Mouse (Mus musculus): Measurements from ENCODE around the gene Acsl1. TPM values are rescaled to one million over a fixed set of nuclear protein-coding genes. Genes with fewer than 3 reads are reported as not detected.

Gene Acsl1
- polyA plus RNA-seq (2017; shearing (Covaris generic)): 18.0 TPM

DNA sequence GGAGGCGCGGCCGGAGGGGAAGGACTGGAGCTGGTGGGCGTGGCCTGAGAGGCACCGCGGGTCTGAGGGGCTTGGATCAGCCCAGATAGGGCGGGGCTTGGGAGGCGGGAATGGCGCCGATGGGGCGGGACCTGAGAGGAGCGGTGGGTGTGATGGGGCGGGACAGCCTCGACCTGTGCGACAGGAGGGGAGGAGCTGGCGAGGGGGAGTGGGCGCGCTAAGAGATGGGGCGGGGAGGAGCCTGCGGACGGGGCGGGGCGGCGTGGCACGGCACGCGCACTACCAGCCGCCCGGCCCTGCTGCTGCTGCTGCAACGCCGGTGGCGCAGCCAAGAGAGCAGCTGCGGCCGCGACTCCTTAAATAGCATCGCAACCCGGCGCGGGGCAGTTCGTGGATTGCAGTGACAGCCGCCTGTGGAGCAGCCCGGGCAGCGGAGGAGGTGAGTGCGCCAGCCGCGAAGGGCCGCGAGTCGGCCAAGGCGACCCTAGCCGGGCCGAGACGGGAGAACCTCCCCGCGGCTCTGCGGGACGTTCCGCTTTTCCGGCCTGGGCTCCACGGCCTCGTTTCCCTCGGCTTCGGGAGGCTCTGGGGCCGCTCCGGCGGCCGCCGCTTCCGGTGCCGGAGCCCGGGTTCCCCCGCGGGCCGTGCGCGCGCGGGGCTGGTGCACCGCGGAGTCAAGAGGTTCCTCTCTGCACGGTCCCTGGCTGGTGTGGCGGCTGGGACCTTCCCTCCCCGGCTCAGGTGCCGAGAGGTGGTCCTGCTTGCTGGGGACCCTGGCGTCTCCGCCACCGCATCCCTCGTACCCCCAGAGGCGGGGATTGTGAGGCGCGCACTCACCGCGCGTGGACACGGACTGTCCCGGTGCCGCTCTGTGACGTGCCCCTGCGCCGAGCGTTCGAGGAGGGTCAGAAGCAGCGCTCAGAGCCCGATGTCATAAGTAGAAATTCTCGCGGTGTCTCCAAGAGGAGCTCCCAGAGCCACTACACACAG lies at the start of gene Acsl1:
Acsl1 (plus strand) TSS at position 246 of the 990 bp plus-strand sequence.

DNA sequence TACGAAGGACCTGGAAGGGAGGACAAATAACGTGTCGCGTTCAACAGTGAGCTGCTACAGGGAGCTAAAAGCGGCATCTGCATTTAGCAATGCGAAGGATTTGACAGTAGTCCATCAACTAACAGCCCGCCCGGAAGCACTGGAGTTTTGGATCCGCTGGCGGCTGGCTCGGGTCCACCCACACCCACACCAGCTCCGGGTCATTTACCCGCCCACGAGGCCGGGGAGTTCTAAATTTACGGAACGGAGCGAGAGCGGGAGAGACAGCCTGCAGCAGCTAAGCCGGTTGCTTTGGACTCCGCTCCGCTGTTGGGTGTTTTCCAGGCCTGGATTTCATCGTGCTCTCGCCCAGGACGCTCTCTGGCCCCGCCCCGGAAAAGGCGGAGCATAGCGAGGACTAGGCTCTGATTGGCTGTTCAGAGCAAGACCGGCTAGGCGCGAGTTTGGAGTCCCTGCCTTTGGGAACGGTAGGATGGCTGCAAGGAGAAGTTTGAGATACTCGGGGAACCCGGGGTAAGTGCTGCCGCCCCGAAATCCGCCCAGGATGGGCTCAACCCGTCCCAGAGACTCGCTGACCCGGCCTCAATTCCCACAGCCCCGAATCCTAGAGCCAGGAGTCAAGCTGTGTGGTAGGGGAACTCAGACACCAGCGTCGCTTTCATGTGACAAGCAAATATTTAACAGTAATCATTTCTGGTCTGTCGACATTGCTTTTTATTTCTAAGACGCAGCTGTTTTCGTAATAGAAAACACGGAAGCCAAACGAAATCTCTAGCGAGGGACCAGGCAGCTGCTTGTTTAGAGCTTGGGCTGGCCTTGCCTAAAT lies 81.0 kb downstream of the Acsl1 start, which contains the start of gene Cenpu:
Cenpu (plus strand) TSS at position 414 of the 826 bp plus-strand sequence.

Other genes with a start within 250 kb of the Acsl1 start
- not detected for gene Helt, start 176.4 kb upstream of the Acsl1 start, polyA plus RNA-seq (2017; shearing (Covaris generic))
- gene Cenpu, start 81.0 kb downstream of the Acsl1 start, polyA plus RNA-seq (2017; shearing (Covaris generic)): 5.0 TPM
- gene Primpol, start 146.2 kb downstream of the Acsl1 start, polyA plus RNA-seq (2017; shearing (Covaris generic)): 30.6 TPM
- gene Casp3, start 146.3 kb downstream of the Acsl1 start, polyA plus RNA-seq (2017; shearing (Covaris generic)): 44.2 TPM